Mouse (Mus musculus): ENCODE data around the gene Scamp5.

Scamp5 gene

DNA sequence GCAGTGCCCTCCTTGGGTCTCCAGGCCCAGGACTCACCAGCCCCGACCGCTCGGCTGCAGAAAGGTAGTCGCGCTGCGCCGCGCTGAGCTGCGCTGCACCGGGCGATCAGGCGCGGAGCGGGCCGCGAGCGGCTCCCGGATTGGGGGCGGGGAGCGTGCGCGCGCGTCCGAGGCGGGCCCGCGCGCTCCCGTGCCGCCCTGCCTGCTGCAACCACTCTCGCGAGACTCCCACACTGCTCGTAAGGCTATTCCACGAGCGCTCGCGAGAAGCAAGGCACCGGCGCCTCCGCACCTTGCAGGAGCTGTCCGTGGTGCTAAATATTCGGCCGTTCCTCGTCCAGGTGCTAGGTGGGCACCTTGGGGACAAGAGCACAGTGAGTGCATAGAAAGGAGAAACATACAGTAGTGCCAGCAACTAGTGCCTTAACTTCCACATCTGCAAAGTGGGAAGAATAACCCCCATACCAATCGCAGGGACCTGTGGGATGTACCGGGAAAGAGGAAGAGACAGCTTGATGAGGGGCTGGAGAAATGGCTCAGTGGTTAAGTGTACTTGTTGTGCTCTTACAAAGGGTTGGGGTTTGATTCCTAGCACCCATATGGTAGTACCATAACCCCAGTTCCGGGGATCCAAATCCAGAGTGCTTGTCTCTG, at the start of gene Scamp5:
Scamp5 (minus strand) TSS at position 165 of the 654 bp plus-strand sequence.
- no peak for DNase-seq (ENCODE audit: low spot score)

DNA sequence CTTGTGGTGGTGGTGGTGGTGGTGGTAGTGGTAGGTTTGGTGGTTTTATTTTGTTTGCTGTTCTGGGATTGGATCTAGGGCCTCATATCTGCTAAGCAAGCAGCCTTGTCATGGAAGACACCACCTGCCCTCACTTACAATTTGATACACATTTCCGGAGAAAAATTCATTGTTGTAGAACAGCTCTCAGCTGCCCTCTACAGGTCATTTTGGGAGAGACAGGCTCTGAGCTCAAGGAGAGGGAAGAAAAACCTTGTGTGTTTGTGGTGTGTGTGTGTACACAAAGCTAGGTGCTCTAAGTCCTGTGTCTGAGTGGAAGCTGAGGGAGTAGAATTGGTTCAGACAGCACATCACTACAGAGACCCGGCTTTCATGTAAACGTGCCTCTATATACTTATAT, 49.3 kb upstream of the Scamp5 start:
- peak; percentile 81 for DNase-seq (ENCODE audit: low spot score)

DNA sequence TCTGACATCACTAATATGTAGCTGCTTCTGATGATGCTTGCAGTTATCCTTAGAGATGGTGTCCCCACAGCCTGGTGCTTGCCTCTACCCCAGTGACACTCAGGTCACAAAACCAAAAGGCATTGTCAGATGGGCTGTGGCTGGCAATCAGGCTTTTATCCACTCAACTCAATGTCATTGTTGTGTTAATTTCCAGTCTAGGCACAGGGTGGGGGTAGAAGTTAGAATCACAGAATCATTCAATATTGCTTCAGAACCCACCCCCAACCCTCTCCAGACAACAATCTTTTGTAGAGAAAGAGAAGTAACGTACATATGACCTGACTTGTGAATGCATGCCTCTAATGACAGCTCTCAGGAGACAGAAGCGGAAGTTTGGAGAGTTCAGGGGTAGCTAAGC, 42.7 kb upstream of the Scamp5 start:
- DNase-seq (ENCODE audit: low spot score): no peak

DNA sequence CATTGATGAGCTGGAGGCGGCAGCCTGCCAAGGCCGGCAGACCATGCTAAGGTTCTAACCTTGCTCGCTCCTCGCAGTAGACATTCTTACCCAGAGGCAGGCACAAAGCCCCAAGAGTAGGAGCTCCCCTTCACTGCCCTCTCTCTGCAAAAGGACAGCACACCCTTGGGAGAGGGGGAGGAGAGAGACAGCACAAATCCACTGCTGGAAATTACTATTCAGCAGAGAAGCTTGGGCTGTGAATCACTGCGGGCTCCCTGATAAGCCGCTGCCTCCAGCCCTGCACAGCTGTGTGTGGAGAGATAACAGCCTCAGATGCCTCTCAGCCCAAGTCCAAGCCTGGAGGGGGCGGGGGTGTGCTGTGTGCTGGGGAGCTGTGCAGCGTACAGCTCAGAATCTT, 37.8 kb upstream of the Scamp5 start:
- peak; percentile 24 for DNase-seq (ENCODE audit: low spot score)

DNA sequence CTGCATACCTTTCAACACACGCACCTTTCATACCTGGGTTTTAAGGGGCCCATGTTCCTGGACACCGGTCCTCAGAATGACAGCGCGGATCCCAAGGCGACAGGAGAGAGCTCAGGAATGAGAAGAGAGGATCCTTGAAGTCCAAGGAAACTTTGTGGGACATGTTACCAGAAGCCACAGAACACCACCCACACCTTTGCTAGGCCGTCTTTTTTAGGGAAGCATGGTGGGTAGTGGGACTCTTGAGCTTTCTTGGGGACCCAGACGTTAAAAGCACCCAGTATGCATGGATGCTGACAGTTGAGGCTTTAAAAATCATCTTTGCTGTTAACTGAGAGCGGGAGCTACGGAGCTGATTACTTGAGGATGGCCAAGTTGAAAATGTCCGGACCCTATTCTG, 37.0 kb upstream of the Scamp5 start:
- no peak for DNase-seq (ENCODE audit: low spot score)

DNA sequence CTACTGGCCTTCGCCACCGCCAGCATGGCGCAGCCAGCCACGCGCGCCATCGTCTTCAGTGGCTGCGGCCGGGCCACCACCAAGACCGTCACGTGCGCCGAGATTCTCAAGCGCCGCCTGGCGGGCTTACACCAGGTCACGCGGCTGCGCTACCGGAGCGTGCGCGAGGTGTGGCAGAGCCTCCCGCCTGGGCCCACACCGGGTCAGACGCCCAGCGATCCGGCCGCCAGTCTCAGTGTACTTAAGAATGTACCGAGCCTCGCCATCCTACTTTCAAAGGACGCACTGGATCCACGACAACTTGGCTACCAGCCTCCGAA, 36.5 kb upstream of the Scamp5 start:
- no peak for DNase-seq (ENCODE audit: low spot score)

DNA sequence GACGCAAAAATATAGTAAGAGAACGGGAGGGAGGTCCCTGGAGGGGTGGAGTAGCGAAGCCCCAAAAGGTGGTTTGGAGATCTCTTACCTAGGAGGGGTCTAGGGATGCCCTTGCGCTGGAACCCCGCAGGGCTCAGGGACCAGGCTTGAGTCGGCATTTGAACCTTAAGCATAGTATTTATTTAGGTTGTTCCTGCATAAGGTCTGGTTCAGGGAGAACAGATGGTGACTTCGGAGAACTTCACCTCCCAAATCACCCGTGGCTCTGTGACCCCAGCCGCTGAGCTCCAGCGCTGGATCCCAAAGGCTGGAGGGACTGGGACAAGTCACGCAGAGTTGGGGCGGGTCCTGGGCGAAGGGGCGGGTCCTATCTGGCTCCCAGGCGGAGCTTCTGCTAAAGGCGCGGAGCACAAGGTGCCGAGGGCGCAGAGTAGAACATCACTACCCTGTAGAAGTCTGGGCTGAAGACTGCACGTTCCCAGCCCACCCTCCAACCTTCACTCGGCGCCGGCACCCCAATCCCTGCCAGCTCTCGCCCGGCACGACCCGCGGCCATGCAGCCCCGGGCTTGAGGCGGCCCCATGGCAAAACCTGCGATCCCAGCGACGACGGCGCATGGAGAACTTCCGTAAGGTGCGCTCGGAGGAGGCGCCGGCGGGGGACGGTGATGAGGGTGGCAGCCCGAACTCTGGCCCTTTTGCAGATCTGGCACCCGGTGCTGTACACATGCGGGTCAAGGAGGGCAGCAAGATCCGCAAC, 35.9 kb upstream of the Scamp5 start, which contains the start of gene Rpp25:
Rpp25 (plus strand) TSS at position 405 of the 759 bp plus-strand sequence.
- DNase-seq (ENCODE audit: low spot score): no peak

DNA sequence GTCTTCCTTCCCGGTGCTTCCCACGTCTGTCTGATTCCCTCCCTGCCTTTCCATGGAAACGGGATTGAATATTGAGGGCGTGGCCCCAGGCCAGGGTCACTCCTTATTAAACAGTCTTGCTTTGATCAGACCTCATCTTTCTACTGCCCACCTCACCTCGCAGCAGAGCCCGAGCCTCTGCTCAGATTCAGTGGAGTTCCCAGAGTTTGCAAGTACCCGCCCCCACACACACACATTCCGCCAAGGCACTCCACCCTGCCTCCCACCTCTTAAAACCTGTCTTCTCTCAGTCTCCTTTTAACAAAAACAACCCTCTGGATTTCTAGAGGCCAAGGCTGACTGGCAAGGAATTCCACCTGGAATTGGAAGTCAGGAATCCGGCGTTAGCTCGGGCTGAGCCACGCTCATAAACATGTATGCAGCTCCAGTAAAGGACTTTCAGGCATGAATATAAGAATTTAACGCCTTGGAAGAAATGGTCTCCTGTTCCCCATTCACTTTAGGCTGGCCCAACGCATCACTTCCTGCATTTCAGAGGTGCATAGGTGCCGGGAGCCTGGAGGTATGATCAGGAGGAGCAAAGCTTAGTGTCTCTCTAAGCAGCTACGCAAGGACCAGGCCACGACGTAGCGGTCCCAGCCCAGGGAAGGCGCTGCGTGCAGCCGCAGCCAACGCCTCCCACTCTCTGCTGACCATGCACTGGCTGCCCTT, 35.2 kb upstream of the Scamp5 start:
- no peak for DNase-seq (ENCODE audit: low spot score)

DNA sequence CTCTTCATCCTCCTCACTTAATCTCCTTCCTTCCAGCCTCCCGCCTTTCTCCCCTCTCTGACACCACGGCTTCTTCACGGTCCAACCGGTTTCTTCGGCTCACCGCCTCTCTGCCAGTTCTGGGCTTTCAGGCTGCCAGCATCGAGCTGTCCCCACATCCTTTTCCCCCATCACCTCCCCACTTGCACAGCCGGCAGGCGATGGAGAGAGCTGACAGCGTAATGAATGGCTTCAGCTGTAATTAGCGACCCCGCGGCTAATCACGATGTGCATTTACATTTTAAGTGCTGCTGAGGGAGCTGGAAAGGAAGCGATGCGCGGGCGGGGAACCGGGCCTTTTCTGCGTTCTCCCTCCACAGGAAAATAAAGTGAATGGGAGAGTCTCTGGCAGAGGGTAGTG, 34.0 kb upstream of the Scamp5 start:
- DNase-seq (ENCODE audit: low spot score): no peak

DNA sequence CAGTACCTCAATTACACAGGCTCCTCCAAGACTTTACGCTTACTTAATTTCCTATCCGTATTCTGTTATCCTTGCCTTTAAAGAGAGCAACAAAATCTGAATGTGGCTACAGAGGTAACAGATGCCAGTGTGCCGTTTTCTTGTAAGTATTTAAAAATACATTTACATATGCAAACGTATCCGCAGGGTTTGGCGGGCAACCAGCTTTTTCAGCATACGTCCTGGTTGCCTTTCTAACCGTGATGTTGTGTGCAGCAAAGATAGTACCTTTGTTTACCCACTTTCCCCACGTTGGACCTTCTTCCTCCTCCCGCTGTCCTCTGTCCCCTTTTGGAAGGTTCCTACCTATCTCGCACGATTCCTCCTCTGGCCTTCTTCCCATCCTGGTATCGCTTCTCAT, 33.6 kb upstream of the Scamp5 start:
- DNase-seq (ENCODE audit: low spot score): no peak

DNA sequence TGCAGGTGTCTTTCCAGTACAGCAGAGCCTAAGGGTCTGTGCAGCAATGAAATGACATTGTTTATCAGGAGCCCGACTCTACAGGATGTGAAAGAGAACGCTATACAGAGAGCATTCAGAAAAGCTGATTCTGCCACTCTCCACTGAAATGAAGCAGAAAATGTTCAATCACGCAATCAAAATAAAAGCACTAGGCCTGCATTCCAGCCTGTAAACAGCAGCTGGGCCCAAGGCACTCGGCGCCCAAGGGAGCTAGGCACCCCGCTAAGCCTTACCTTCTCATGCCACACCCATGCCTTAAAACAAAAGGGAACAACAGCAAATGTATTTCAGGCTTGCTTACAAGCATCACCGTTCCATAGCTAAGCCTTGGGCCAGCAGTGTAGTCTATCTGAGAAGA, 30.7 kb upstream of the Scamp5 start:
- DNase-seq (ENCODE audit: low spot score): no peak

DNA sequence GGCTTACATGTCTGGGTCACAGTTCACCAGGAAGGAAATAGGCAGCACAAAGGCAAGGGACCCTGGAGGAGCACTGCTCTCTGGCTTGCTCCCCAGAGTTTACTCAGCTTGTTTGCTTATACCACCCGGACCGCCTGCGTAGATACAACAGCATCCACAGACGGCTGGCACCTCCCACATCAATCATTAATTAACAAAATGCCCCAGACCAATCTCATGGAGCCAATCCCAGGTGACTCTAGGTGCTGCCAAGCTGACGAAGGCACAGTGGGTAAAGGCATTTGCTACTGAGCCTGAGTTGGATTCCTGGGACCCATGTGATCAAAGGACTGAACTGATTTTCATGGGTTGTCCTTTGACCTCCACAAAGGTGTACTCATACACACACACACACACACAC, 29.4 kb upstream of the Scamp5 start:
- no peak for DNase-seq (ENCODE audit: low spot score)

DNA sequence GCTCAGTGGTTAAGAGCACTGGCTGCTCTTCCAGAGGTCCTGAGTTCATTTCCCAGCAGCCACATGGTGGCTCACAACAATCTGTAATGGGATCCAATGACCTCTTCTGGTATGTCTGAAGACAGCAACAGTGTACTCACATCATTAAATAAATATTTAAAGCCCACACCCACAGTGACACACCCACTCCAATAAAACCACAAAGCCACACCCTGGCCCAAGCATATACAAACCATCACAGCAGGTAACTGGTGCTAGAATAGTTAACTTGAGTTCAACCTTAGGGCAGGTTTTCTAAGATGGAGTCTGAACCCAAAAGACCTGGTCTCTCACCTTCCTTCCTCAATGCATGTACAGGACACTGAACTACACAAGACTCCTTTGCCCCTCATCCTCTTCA, 27.1 kb upstream of the Scamp5 start:
- DNase-seq (ENCODE audit: low spot score): no peak

DNA sequence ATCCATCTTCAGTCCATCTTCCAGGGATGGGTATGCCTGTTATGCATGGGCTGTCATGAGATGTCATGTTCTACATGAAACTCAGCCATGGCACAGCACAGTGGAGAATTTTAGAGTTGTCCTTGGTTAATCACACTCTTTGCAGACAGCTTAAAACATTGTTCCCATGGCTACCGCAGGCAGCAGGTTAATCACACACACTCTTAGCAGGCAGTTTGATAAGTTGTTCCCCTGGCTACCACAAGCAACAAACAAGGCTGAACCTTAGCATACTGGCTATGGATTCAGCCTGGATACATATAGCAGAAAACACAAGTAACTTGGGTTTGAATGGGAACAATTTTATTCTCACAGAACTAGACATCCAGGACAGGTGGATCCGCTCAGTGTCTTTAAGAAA, 25.7 kb upstream of the Scamp5 start:
- no peak for DNase-seq (ENCODE audit: low spot score)

DNA sequence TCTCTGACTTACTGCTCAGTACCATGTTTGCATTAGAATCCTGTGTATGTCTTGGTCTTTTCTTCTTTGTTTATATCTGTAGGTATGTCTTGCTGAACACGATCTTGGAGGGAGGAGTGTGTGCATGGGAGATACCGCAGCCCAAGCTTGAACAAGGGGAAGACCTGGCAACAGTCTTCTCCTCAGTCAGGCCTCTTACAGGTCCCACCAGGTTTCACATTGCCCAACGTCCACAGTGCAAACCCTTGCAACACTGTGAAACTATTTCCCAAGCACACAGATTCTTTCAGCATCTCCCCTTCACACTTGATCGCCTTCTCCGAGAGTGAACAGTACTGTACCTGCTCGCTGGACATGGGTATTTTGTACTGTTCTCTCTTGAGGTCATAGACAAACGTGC, 19.9 kb upstream of the Scamp5 start:
- no peak for DNase-seq (ENCODE audit: low spot score)

DNA sequence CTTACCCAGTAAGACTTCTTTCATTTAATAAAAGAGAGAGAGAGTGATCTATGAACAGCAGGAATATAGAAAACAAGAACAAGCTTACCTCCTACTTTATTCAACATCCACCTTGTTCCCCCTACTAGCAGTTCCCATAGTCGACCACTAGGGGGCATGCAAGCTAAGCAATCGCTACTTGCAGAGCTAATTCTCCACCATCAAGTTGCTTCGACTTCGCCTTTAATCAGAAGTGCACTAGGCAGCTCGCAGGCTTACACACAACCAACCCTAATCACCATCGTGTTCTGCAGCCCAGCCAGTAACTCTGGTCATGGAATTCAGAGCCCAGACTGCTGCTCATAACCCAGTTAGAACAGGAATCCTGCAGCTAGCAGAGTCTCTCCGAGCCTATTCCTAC, 17.9 kb upstream of the Scamp5 start:
- DNase-seq (ENCODE audit: low spot score): peak; percentile 85

DNA sequence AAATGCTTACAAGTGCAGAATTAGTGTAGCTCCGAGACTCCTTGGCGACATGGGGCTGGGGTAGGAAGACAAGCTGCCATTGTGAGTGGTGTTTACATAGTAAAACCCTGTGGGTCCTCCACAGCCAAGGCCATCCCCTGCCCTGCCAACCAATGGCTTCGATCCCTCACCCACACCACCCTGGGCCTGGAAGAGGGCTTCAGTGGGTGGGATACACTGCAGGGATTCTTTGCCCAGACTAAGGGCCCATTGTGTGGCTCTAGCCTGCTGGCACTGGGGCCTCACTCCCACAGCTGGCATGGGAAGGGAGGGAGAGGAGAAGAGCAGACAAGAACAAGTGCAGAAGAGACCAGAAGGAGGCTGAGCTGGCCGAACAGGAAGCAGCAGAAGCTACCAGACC, 1.1 kb upstream of the Scamp5 start:
- DNase-seq (ENCODE audit: low spot score): no peak

DNA sequence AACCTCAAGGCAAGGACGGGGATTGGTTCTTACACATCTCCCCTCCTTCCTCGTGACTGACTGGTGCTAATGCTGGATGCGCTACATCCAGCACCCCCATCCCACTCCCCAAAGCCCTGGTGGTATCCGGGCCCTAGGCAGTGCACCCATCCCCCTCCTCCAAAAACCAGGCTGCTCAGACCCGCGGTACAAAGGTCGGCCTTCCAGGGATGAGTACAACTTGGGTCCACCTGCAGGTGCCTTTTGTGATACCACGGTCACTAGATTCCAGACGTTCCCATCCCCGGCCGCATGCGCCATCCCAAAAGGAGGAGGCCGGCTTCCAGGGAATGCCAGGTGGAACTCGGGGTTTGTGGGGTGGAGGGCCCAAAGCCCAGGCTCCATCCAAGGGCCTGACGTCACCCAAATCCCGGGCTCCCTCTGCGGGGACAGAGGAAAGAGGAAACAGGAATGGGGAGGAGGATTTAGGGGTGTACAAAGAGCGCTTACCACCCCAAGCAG, 539 bp downstream of the Scamp5 start:
- no peak for DNase-seq (ENCODE audit: low spot score)

DNA sequence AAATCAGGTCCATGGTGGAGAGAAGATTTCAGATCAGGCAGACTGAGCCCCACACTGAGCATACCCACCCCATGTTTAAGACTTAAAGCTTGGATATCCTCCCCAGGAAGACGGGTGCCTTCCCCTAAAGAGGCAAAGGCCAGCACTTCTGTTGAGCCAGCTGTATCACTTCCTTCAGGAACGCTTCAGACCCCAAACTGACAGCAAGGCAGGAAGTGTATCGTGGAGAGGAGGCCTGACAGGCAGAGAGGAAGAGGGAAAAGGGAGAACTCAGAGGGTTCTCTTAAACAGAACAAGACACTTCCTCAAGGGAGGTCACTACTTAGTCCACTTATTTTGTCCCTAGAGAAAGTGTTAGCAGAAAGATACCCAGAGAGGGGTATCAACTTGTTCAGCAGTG, 1.8 kb downstream of the Scamp5 start:
- no peak for DNase-seq (ENCODE audit: low spot score)

DNA sequence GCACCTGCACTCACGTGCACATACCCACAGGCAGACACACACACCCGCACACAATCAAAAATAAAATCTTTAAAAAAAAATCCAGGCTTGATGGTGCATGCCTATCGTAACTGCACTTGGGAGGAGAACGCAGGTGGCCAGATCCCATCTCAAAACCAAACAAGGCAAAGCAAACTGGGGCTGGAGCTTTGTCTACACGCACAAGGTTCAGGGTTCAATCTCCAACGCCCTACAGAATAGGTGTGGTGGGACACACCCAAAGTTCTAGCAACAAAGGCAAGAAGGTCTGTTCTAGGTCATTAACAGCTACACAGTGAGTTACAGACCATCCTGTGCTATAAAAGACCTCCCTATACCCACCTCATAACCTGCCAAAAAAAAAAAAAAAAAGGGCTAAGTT, 5.0 kb downstream of the Scamp5 start:
- no peak for DNase-seq (ENCODE audit: low spot score)

DNA sequence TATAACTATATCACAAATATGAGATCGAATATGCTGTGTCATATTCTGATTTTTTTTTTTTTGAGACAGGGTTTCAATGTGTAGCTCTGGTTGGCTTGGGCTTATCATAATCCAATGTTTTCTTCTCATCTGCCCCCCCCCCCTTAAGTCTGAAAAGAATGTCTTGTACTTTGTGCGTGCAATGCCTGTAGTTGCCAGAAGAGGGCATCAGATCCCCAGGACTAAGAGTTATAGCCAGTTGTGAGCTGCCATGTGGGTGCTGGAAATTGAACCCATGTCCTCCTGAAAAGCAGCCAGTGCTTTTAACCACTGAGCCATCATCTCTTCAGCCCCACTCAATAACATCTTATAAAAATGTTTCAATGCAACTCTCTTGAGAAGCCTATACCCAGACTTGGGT, 8.2 kb downstream of the Scamp5 start:
- DNase-seq (ENCODE audit: low spot score): no peak

DNA sequence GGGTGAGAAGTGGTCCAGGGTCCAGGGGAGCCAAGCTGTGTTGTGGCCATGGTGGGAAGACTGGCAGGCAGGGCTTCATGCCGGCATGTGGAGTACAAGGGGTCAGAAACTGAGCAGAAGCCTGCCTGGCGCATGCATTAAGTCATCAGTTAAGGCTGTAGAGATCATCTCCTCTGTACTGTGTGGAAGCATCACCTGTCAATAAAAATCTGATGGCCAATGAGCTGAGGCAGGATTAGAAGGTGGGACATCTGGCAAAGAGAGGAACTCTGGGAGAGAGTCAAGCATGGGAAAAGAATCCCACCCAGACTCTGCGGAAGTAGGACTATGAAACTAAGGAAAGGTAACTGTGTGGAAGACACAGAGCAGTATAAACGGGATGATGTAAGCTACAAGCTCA, 14.3 kb downstream of the Scamp5 start:
- DNase-seq (ENCODE audit: low spot score): no peak
